Mouse (Mus musculus): ENCODE results near the gene Shisa5. TPM values are rescaled to one million over a fixed set of nuclear protein-coding genes. Genes with fewer than 3 reads are reported as not detected.

The Shisa5 gene
- polyA plus RNA-seq, 1 experiment from 2014 or later = 216 TPM

GRCm38 (mm10) chr9:109080516-109080915 is 42.2 kb downstream of the Shisa5 start:
- DNase-seq (ENCODE audit: low spot score) = no peak

DNA sequence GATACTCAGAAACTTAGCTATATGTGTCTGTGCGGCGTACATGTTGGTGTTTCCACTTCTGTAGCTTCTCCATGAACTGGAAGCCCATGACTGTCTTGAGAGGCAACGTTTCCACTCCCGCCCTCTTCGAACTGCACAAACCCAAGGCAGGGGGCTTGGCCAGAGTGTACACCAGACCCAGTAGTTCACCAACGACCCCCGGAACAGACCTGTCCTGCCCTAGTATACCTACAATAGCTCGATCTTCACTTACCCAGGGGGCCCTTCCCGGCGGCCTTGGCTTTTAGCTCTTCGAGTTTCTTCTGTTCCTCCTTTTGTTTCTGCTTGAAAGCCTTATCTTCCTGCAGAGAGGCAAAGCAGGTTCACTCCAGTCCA is 43.4 kb downstream of the Shisa5 start:
- DNase-seq (ENCODE audit: low spot score) (no peak), ATAC-seq (no peak)
- TF ChIP-seq EP300 (IDR thresholded peaks at IDR 0.05) = no peak
- no peak for TF ChIP-seq CTCF (IDR thresholded peaks at IDR 0.05)
- H3K9ac ChIP-seq (replicated peaks; ENCODE audit: low read depth) = peak overlapping the region; percentile 62
- H3K27me3 ChIP-seq (replicated peaks; ENCODE audit: insufficient read depth, low read length) = no peaks in the 10 kb centered on the region
- H3K4me2 ChIP-seq (replicated peaks; ENCODE audit: low read depth, low read length) = peak overlapping the region; percentile 75
- no peaks in the 10 kb centered on the region for H3K9me3 ChIP-seq (ENCODE audit: low read length)
- peak overlapping the region; percentile 55 for H3K27ac ChIP-seq (ENCODE audit: low read length)
- no peaks in the 10 kb centered on the region for H3K36me3 ChIP-seq (ENCODE audit: insufficient read depth, low read length)
- 2% methylated on average over 11 of the region's 11 CpGs for WGBS
- H3K4me3 ChIP-seq (ENCODE audit: low read depth, low read length) = peak overlapping the region; percentile 69
- H3K4me1 ChIP-seq (ENCODE audit: insufficient read depth, low read depth, low read length) = peaks cover 7% of the 10 kb centered on the region; the same call in 1 of the 2 replicates

More at GRCm38 (mm10) chr9:109080516-109080915, 42.2 kb downstream of the Shisa5 start:
- Histone ChIP-seq H3K36me3 (ENCODE audit: insufficient read depth, low read length) (no peaks in the 10 kb centered on the region), H3K9me3 (ENCODE audit: low read length) (no peaks in the 10 kb centered on the region), H3K27ac (ENCODE audit: low read length) (no peak overlapping the region), H3K4me3 (ENCODE audit: low read depth, low read length) (no peak overlapping the region), H3K27me3 (replicated peaks; ENCODE audit: insufficient read depth, low read length) (no peaks in the 10 kb centered on the region), H3K4me1 (ENCODE audit: insufficient read depth, low read depth, low read length) (peaks cover 7% of the 10 kb centered on the region; the same call in 1 of the 2 replicates), H3K9ac (replicated peaks; ENCODE audit: low read depth) (no peak overlapping the region), H3K4me2 (replicated peaks; ENCODE audit: low read depth, low read length) (no peak overlapping the region)
- 85% methylated on average over 3 of the region's 3 CpGs for WGBS
- no peak for TF ChIP-seq EP300 (IDR thresholded peaks at IDR 0.05)
- no peak for TF ChIP-seq CTCF (IDR thresholded peaks at IDR 0.05)
- ATAC-seq = no peak

DNA sequence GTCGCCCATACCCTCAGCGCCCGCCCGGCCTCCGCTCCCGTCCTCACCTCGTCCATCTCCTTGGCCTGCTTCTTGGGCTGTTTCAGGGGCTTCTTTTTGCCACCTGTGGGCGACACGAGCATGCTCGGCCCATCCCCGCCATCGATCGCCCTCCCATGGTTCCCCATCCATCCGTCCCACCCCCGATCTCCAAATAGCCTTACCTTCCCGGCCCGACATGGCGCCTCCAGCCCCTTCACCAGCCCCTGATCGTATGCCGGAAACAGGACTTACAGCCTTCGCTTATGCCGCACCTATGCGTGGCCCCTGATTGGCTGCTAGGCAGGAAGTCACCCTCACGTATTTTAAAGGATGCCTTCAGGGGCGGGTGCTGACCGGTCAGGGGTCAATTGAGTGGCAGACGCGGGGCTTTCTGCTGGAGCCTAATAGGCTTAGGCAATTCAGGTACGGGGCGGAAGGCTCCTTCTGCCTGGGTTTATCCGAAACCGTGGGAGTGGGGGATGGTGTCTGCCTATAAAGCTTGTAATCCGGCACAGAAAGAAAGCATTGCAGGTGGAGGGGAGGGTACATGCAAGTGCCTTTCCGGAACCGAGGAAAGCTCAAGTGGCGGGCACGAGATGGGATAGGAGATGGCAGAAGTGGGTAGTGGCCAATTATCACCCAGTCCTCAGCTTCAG is 43.9 kb downstream of the Shisa5 start, which contains the start of the genes Ccdc51 and Tma7:
TSS of gene Ccdc51 (plus strand) at position 370 of the 677 bp plus-strand sequence.
TSS of gene Tma7 (minus strand) at position 464 of the 677 bp plus-strand sequence.
- DNase-seq (ENCODE audit: low spot score) (peak; percentile 94), ATAC-seq (peak; percentile 99)
- Histone ChIP-seq H3K36me3 (ENCODE audit: insufficient read depth, low read length) (no peaks in the 10 kb centered on the region), H3K4me3 (ENCODE audit: low read depth, low read length) (peak within 1 kb of the TSS; percentile 69), H3K4me1 (ENCODE audit: insufficient read depth, low read depth, low read length) (peaks cover 7% of the 10 kb centered on the region; the same call in 1 of the 2 replicates), H3K27me3 (replicated peaks; ENCODE audit: insufficient read depth, low read length) (no peaks in the 10 kb centered on the region), H3K4me2 (replicated peaks; ENCODE audit: low read depth, low read length) (peak within 1 kb of the TSS; percentile 75), H3K9me3 (ENCODE audit: low read length) (no peaks in the 10 kb centered on the region), H3K27ac (ENCODE audit: low read length) (peak within 1 kb of the TSS; percentile 72), H3K9ac (replicated peaks; ENCODE audit: low read depth) (peak within 1 kb of the TSS; percentile 62)
- 0 out of 2 replicates have a peak, but pooled peaks have one; percentile 12 for TF ChIP-seq EP300 (IDR thresholded peaks at IDR 0.05)
- no peak for TF ChIP-seq CTCF (IDR thresholded peaks at IDR 0.05)
- WGBS = 1% methylated on average over 36 of the region's 37 CpGs

DNA sequence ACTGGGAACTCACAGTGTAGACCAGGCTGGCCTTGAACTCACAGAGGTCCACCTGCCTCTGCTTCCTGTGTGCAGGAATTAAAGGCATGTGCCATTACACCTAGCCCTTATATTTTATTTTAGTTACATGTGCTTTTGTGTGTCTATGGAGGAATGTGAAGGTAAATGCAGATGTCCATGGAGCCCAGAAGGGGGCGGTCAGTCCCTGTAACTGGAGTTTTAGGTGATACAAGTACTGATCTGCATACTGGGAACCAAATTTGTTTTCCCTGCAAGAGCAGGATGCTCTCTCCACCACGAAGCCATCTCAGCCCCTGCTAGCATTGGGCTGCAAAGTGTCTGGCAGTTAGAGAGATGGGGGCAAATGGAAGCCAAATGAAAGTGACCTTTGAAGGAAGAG is 46.6 kb downstream of the Shisa5 start:
- Histone ChIP-seq H3K36me3 (ENCODE audit: insufficient read depth, low read length) (no peaks in the 10 kb centered on the region), H3K4me2 (replicated peaks; ENCODE audit: low read depth, low read length) (no peak overlapping the region), H3K9ac (replicated peaks; ENCODE audit: low read depth) (no peak overlapping the region), H3K27ac (ENCODE audit: low read length) (no peak overlapping the region), H3K27me3 (replicated peaks; ENCODE audit: insufficient read depth, low read length) (no peaks in the 10 kb centered on the region), H3K9me3 (ENCODE audit: low read length) (no peaks in the 10 kb centered on the region), H3K4me1 (ENCODE audit: insufficient read depth, low read depth, low read length) (peaks cover 7% of the 10 kb centered on the region; the same call in 1 of the 2 replicates), H3K4me3 (ENCODE audit: low read depth, low read length) (no peak overlapping the region)
- 13% methylated on average over 2 of the region's 2 CpGs for WGBS
- no peak for TF ChIP-seq EP300 (IDR thresholded peaks at IDR 0.05)
- TF ChIP-seq CTCF (IDR thresholded peaks at IDR 0.05) = peak; percentile 76
- peak; percentile 73 for DNase-seq (ENCODE audit: low spot score)
- no peak for ATAC-seq

GRCm38 (mm10) chr9:109087987-109088386 is 49.6 kb downstream of the Shisa5 start:
- DNase-seq (ENCODE audit: low spot score) (peak; percentile 84), ATAC-seq (no peak)
- 7% methylated on average over 5 of the region's 5 CpGs for WGBS
- no peak overlapping the region for H3K27ac ChIP-seq (ENCODE audit: low read length)
- H3K9ac ChIP-seq (replicated peaks; ENCODE audit: low read depth) = no peak overlapping the region
- H3K4me2 ChIP-seq (replicated peaks; ENCODE audit: low read depth, low read length) = no peak overlapping the region
- no peak overlapping the region for H3K4me3 ChIP-seq (ENCODE audit: low read depth, low read length)
- no peaks in the 10 kb centered on the region for H3K4me1 ChIP-seq (ENCODE audit: insufficient read depth, low read depth, low read length)
- no peaks in the 10 kb centered on the region for H3K27me3 ChIP-seq (replicated peaks; ENCODE audit: insufficient read depth, low read length)
- H3K9me3 ChIP-seq (ENCODE audit: low read length) = no peaks in the 10 kb centered on the region
- no peaks in the 10 kb centered on the region for H3K36me3 ChIP-seq (ENCODE audit: insufficient read depth, low read length)
- TF ChIP-seq EP300 (IDR thresholded peaks at IDR 0.05) (no peak), CTCF (IDR thresholded peaks at IDR 0.05) (peak; percentile 80)

DNA sequence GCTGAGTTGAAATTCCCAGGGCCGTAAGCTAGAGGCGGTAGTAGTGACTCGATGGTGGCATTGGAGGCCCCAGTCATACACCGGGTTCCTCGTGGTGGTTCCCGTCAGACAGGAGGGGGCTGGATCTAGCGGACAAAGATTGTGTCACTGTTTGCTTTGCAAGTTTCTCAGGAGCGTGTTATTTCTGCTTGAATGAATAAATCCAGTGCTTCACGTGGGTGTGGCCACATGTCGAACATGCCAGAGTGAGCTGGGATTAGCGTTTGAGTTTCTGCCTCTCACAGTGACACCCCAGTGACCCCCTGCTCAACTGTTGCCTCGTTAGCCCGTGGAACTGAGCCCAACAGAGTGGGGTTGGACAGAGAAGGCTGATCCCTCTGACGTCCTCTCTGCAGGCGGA is 52.1 kb downstream of the Shisa5 start:
- Histone ChIP-seq H3K9me3 (ENCODE audit: low read length) (no peaks in the 10 kb centered on the region), H3K4me2 (replicated peaks; ENCODE audit: low read depth, low read length) (0 out of 2 replicates have a peak overlapping the region, but pooled peaks have one; percentile 3)
- peak; percentile 90 for DNase-seq (ENCODE audit: low spot score)

More for the DNA sequence above, 52.1 kb downstream of the Shisa5 start:
- 42% methylated on average over 15 of the region's 15 CpGs for WGBS
- peak; percentile 23 for ATAC-seq
- peaks cover 9% of the 10 kb centered on the region; the same call in 1 of the 2 replicates for H3K4me1 ChIP-seq (ENCODE audit: insufficient read depth, low read depth, low read length)
- H3K36me3 ChIP-seq (ENCODE audit: insufficient read depth, low read length) = no peaks in the 10 kb centered on the region
- peak overlapping the region; percentile 38; the same call in 1 of the 2 replicates for H3K27ac ChIP-seq (ENCODE audit: low read length)
- no peaks in the 10 kb centered on the region for H3K27me3 ChIP-seq (replicated peaks; ENCODE audit: insufficient read depth, low read length)
- 0 out of 2 replicates have a peak, but pooled peaks have one; percentile 27 for TF ChIP-seq EP300 (IDR thresholded peaks at IDR 0.05)
- TF ChIP-seq CTCF (IDR thresholded peaks at IDR 0.05) = no peak
- H3K4me3 ChIP-seq (ENCODE audit: low read depth, low read length) = no peak overlapping the region
- H3K9ac ChIP-seq (replicated peaks; ENCODE audit: low read depth) = no peak overlapping the region
